Mouse (Mus musculus): ENCODE data around the gene Cul5.

The Cul5 gene

GRCm38 (mm10) chr9:53607816-53608215 lies 62.0 kb downstream of the Cul5 start:
- DNase-seq (ENCODE audit: low read depth, low spot score): no peak

- no peak for DNase-seq (ENCODE audit: low read depth, low spot score)
These were observed 62.6 kb downstream of the Cul5 start for GRCm38 (mm10) chr9:53607192-53607591.

GRCm38 (mm10) chr9:53604954-53605353 lies 64.9 kb downstream of the Cul5 start:
- no peak for DNase-seq (ENCODE audit: low read depth, low spot score)

- DNase-seq (ENCODE audit: low read depth, low spot score): no peak
These were observed 66.0 kb downstream of the Cul5 start for GRCm38 (mm10) chr9:53603849-53604248.

GRCm38 (mm10) chr9:53603384-53603783 lies 66.4 kb downstream of the Cul5 start:
- peak; percentile 65 for DNase-seq (ENCODE audit: low read depth, low spot score)

- DNase-seq (ENCODE audit: low read depth, low spot score): no peak
These were observed 68.3 kb downstream of the Cul5 start for GRCm38 (mm10) chr9:53601541-53601940.

GRCm38 (mm10) chr9:53598631-53599030 lies 71.2 kb downstream of the Cul5 start:
- DNase-seq (ENCODE audit: low read depth, low spot score): no peak

GRCm38 (mm10) chr9:53596971-53597600 lies 72.7 kb downstream of the Cul5 start:
- no peak for DNase-seq (ENCODE audit: low read depth, low spot score)

- DNase-seq (ENCODE audit: low read depth, low spot score): peak; percentile 75
These were observed 75.0 kb downstream of the Cul5 start for GRCm38 (mm10) chr9:53594764-53595163.

GRCm38 (mm10) chr9:53581870-53582269 lies 87.9 kb downstream of the Cul5 start:
- no peak for DNase-seq (ENCODE audit: low read depth, low spot score)

GRCm38 (mm10) chr9:53575721-53576120 lies 94.1 kb downstream of the Cul5 start:
- DNase-seq (ENCODE audit: low read depth, low spot score): no peak

GRCm38 (mm10) chr9:53572516-53573307 lies 97.1 kb downstream of the Cul5 start:
- DNase-seq (ENCODE audit: low read depth, low spot score): no peak

- no peak for DNase-seq (ENCODE audit: low read depth, low spot score)
These were observed 99.2 kb downstream of the Cul5 start for GRCm38 (mm10) chr9:53570662-53571061.

All from CD4-positive helper T cell, adult 2 months (primary cell).